In genomic region chr9:116145231-116145641, GRCm38 (mm10) we compare ENCODE assay signal across 9 mouse cellular contexts. TPM values are rescaled to one million over a fixed set of nuclear protein-coding genes. Genes with fewer than 3 reads are reported as not detected.
DNase-seq lines count a peak whose midpoint lies in the region; ATAC-seq lines count a peak whose summit lies in the region.
"Had no signal": no experiment of that assay in that cellular context is flagged by ENCODE, and none has a peak within 500 bp of the region (broad histone marks: within the 10 kb centered on the region; RNA-seq: fewer than 3 reads in every experiment).

No protein-coding gene starts in this region.

- peak overlapping the region; percentile 51; the same call in 1 of the 2 replicates for H3K27ac ChIP-seq in limb, embryonic 15.5 days
- no peak overlapping the region for H3K27ac ChIP-seq in forebrain, embryonic 11.5 days (ENCODE audit: low read depth, low read length)
- H3K27ac ChIP-seq in forebrain, embryonic 10.5 days = no peak overlapping the region

- no peak overlapping the region for H3K4me2 ChIP-seq in limb, embryonic 15.5 days
- no peak overlapping the region for H3K4me2 ChIP-seq in forebrain, embryonic 11.5 days (ENCODE audit: low read depth, low read length, severe bottlenecking)

- ATAC-seq in limb, embryonic 15.5 days (ENCODE audit: insufficient number of reproducible peaks, low FRiP score, low TSS enrichment, low read depth) = no peak
- no peak for ATAC-seq in forebrain, embryonic 11.5 days (replicated peaks; ENCODE audit: low FRiP score)
- ATAC-seq: Patski had no signal

- no peak overlapping the region for H3K4me3 ChIP-seq in limb, embryonic 15.5 days
- H3K4me3 ChIP-seq in forebrain, embryonic 11.5 days (ENCODE audit: low read depth, low read length) = no peak overlapping the region
- no peak overlapping the region for H3K4me3 ChIP-seq in forebrain, embryonic 10.5 days

- H3K27me3 ChIP-seq in limb, embryonic 15.5 days = no peaks in the 10 kb centered on the region
- no peaks in the 10 kb centered on the region for H3K27me3 ChIP-seq in forebrain, embryonic 11.5 days (ENCODE audit: control insufficient read depth, insufficient read depth, low read length)
- no peaks in the 10 kb centered on the region for H3K27me3 ChIP-seq in forebrain, embryonic 10.5 days (ENCODE audit: poor library complexity, severe bottlenecking)
- H3K27me3 ChIP-seq: Patski had no signal

- H3K36me3 ChIP-seq in limb, embryonic 15.5 days = peaks cover 10% of the 10 kb centered on the region; the same call in 1 of the 2 replicates
- no peaks in the 10 kb centered on the region for H3K36me3 ChIP-seq in forebrain, embryonic 11.5 days (ENCODE audit: control insufficient read depth, insufficient read depth, low read length)
- H3K36me3 ChIP-seq in forebrain, embryonic 10.5 days (replicated peaks) = no peaks in the 10 kb centered on the region

- WGBS in limb, embryonic 15.5 days = 51% methylated on average over 10 of the region's 10 CpGs
- 63% methylated on average over 10 of the region's 10 CpGs for WGBS in forebrain, embryonic 11.5 days
- WGBS in forebrain, embryonic 10.5 days = 69% methylated on average over 10 of the region's 10 CpGs

- H3K9ac ChIP-seq in limb, embryonic 15.5 days = no peak overlapping the region
- no peak overlapping the region for H3K9ac ChIP-seq in forebrain, embryonic 11.5 days (ENCODE audit: low read length)

- peaks cover 40% of the 10 kb centered on the region for H3K4me1 ChIP-seq in limb, embryonic 15.5 days
- no peaks in the 10 kb centered on the region for H3K4me1 ChIP-seq in forebrain, embryonic 11.5 days (replicated peaks; ENCODE audit: control insufficient read depth, insufficient read depth, low read length)
- peaks cover 40% of the 10 kb centered on the region for H3K4me1 ChIP-seq in forebrain, embryonic 10.5 days

- peak; percentile 54 for DNase-seq in layer of hippocampus, adult 11-12 months (ENCODE audit: low spot score)
- DNase-seq in layer of hippocampus, postnatal 10 days (ENCODE audit: low spot score in 2 of 2) = no peak
- peak; percentile 73 for DNase-seq in heart, adult 8-10 months (ENCODE audit: low spot score)
- DNase-seq in spleen, adult 12 weeks (ENCODE audit: low spot score) = peak; percentile 48
- no peak for DNase-seq in Muller cell, postnatal 12 days (ENCODE audit: inconsistent ontology term)
- no peak for DNase-seq in forebrain, embryonic 11.5 days (ENCODE audit: low spot score)
- no peak for DNase-seq in forebrain, embryonic 10.5 days (ENCODE audit: extremely low spot score, low spot score)

- H3K9me3 ChIP-seq in limb, embryonic 15.5 days = no peaks in the 10 kb centered on the region
- no peaks in the 10 kb centered on the region for H3K9me3 ChIP-seq in forebrain, embryonic 11.5 days (ENCODE audit: control insufficient read depth, low read length)
- H3K9me3 ChIP-seq in forebrain, embryonic 10.5 days = no peaks in the 10 kb centered on the region

RNA-seq across cellular contexts. Expression of gene Tgfbr2, which starts 29.9 kb away (rescaled TPM):
- 10 to 100 TPM; 12.4 to 14.0 TPM for total RNA-seq in layer of hippocampus, postnatal 10 days (2021)
- total RNA-seq in heart, adult 8-10 months (2022) = 10 to 100 TPM; 33.5 to 39.3 (median 35.0) TPM
- polyA plus RNA-seq in limb, embryonic 15.5 days (2015; fragmentation: Nextera tagmentation; extraction: Ambion mirVana) = 65.2 and 69.0 TPM in 2 replicates
- polyA plus RNA-seq in forebrain, embryonic 11.5 days (2014; fragmentation: Nextera tagmentation; extraction: Ambion mirVana) = 8.1 and 8.7 TPM in 2 replicates
- 5.2 and 5.5 TPM in 2 replicates for polyA plus RNA-seq in forebrain, embryonic 10.5 days (2016; fragmentation: Nextera tagmentation; extraction: Ambion mirVana)

Comparison
In these comparisons a context has a peak if more than half of its experiments do, and no peak if none do; other contexts are left out.
1. DNase-seq: peak in layer of hippocampus, adult 11-12 months (single experiment), heart, adult 8-10 months (single experiment) and spleen, adult 12 weeks (single experiment); none in layer of hippocampus, postnatal 10 days (0 of 2), Muller cell, postnatal 12 days (single experiment), forebrain, embryonic 11.5 days (single experiment) and forebrain, embryonic 10.5 days (single experiment).